Mouse (Mus musculus) liver, embryonic 15.5 days (tissue): ENCODE measurements around the gene Nmnat3. TPM values are rescaled to one million over a fixed set of nuclear protein-coding genes. Genes with fewer than 3 reads are reported as not detected.

ENCODE experiments used
- ATAC-seq: fragments of 200-750 bp; cut with Nextera tagmentation; 2 replicates; pipeline ENCODE4 v1.8.0; 2017; ENCODE audit warnings: moderate number of reproducible peaks, mild to moderate bottlenecking, moderate library complexity; ENCODE audit not compliant: insufficient read depth
- H3K27ac ChIP-seq: fragments of 300-500 bp; sonication (generic); replicated peaks from 2 replicates; pipeline ENCODE4 v1.5.1; 2015; ENCODE audit warnings: mild to moderate bottlenecking, inconsistent platforms
- H3K27me3 ChIP-seq: fragments of 300-500 bp; sonication (generic); 2 replicates; pipeline ENCODE4 v1.6.1; 2015; ENCODE audit warnings: mild to moderate bottlenecking, inconsistent platforms
- H3K36me3 ChIP-seq: fragments of 300-500 bp; sonication (generic); replicated peaks from 2 replicates; pipeline ENCODE4 v1.6.1; 2015; ENCODE audit warnings: moderate library complexity, mild to moderate bottlenecking, inconsistent platforms
- H3K4me1 ChIP-seq: fragments of 300-500 bp; sonication (generic); replicated peaks from 2 replicates; pipeline ENCODE4 v1.6.1; 2015; ENCODE audit warnings: inconsistent platforms
- H3K4me2 ChIP-seq: fragments of 300-500 bp; sonication (generic); 2 replicates; pipeline ENCODE4 v1.6.1; 2015; ENCODE audit warnings: moderate library complexity, mild to moderate bottlenecking, inconsistent platforms
- H3K4me3 ChIP-seq: fragments of 300-500 bp; sonication (generic); replicated peaks from 2 replicates; pipeline ENCODE4 v1.5.1; 2015; ENCODE audit warnings: mild to moderate bottlenecking, inconsistent platforms
- H3K9ac ChIP-seq: fragments of 300-500 bp; sonication (generic); 2 replicates; pipeline ENCODE4 v1.6.1; 2015; ENCODE audit warnings: moderate library complexity, mild to moderate bottlenecking, inconsistent platforms
- H3K9me3 ChIP-seq: fragments of 300-500 bp; sonication (generic); replicated peaks from 2 replicates; pipeline ENCODE4 v1.6.1; 2016; ENCODE audit warnings: inconsistent platforms
- WGBS: fragments of 180-500 bp; shearing (Covaris S2); methylation state at CpG from one replicate; pipeline ENCODE4 v1.1.7; 2015; ENCODE audit warnings: mixed read lengths; ENCODE audit not compliant: insufficient replicate concordance; 5-methylcytosine and 5-hydroxymethylcytosine counted together
- polyA plus RNA-seq: library from polyadenylated mRNA; unstranded; fragments of >200 nt; fragmentation: Nextera tagmentation; extraction: Ambion mirVana; gene quantifications from 2 replicates; pipeline ENCODE4 v1.2.1, GENCODE M21; 2015

Nmnat3 gene
- polyA plus RNA-seq, 1 experiment from 2014 or later = 28.6 TPM

DNA sequence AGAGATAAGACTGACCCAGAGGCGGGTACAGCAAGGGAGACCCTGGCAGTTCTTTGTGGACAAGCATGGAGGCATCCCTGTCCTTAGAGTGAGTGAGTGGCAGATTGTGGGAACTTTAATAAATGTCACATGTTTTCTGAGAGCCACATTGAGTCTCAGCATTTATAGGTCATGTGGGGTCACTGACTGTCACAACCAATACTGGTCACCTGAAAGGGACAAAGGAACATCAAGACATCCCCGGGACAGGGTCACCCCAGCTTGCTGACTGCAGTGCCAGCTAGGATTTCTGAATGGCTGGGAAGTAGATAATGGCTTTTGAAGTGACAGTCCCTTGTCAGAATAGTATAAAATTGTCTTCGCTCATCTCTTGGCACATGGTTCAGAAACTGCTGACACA, 151.9 kb downstream of the Nmnat3 start:
- 0 out of 2 replicates have a peak, but pooled peaks cover 5% of the 10 kb centered on the region for H3K4me1 ChIP-seq
- H3K36me3 ChIP-seq = no peaks in the 10 kb centered on the region
- H3K4me3 ChIP-seq = no peak overlapping the region
- WGBS = 42% methylated on average over 3 of the region's 3 CpGs
- H3K27ac ChIP-seq = no peak overlapping the region
- no peak overlapping the region for H3K9ac ChIP-seq
- H3K4me2 ChIP-seq = no peak overlapping the region
- ATAC-seq = no peak
- no peaks in the 10 kb centered on the region for H3K9me3 ChIP-seq
- no peaks in the 10 kb centered on the region for H3K27me3 ChIP-seq

DNA sequence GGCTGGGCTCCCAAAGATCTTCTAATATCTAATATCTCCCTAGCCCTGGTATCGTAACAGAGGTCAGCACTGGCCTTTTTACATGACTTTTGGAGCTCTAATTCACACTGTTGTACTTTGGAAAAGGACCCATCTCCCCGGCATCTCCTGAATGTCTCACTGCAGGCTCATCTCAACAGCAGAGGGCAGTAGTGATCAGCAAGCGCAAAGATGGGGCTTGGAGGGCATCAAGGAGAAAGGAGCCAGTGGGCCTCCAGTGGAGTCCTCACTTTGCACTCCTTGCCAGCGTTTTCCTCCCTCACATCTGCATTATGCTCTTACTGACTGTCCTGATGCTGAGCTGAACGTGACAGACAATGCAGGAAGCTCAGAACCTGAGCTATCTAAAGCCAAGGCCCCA, 155.4 kb downstream of the Nmnat3 start:
- H3K4me3 ChIP-seq = no peak overlapping the region
- no peak for ATAC-seq
- no peak overlapping the region for H3K27ac ChIP-seq
- WGBS = 24% methylated on average over 5 of the region's 5 CpGs
- H3K9me3 ChIP-seq = no peaks in the 10 kb centered on the region
- H3K9ac ChIP-seq = no peak overlapping the region
- peaks cover 9% of the 10 kb centered on the region; the same call in 1 of the 2 replicates for H3K4me1 ChIP-seq
- H3K4me2 ChIP-seq = no peak overlapping the region
- H3K27me3 ChIP-seq = no peaks in the 10 kb centered on the region
- no peaks in the 10 kb centered on the region for H3K36me3 ChIP-seq

DNA sequence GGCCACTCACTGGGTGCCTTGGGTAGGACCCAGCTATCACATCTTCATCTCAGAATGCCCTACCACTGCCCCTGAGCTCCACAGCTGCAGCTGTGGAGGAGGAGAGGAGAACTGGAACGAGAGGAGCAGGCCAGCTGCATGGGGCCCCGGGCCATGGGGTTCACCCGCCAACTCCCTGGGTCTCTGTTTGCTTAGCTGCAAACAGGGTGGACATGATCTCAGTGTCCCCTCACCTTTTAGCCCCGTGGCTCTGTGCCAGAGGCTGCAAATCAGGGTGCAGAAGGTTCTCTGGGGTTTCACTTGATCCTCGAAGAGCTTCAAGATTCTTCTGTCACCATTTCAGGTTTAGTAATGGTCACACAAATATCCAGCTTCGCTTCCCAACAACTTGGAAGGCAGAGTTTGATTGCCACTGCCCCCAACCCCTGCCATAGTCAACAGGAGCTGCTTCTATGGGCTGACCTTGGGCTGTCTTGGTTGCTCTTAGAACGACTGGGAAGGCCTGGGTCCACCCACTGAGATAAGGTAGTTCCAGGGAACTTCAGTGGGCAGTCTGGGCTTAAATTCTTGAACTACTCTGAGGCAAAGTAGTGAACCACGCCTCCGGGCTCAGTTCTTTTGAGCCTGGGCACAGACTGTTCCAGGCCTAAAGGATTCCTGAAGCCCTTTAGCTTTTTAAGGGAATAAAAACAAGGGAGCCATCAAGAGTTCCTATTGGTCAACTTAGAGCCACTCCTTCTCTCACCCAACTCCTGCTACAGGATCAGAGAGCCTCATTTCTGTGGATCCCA, 158.3 kb downstream of the Nmnat3 start:
- H3K9me3 ChIP-seq = no peaks in the 10 kb centered on the region
- H3K4me3 ChIP-seq = no peak overlapping the region
- no peak for ATAC-seq
- H3K36me3 ChIP-seq = no peaks in the 10 kb centered on the region
- H3K27me3 ChIP-seq = no peaks in the 10 kb centered on the region
- no peak overlapping the region for H3K4me2 ChIP-seq
- H3K27ac ChIP-seq = 0 out of 2 replicates have a peak overlapping the region, but pooled peaks have one; percentile 33
- WGBS = 49% methylated on average over 9 of the region's 9 CpGs
- no peak overlapping the region for H3K9ac ChIP-seq
- H3K4me1 ChIP-seq = peaks cover 9% of the 10 kb centered on the region; the same call in 1 of the 2 replicates

DNA sequence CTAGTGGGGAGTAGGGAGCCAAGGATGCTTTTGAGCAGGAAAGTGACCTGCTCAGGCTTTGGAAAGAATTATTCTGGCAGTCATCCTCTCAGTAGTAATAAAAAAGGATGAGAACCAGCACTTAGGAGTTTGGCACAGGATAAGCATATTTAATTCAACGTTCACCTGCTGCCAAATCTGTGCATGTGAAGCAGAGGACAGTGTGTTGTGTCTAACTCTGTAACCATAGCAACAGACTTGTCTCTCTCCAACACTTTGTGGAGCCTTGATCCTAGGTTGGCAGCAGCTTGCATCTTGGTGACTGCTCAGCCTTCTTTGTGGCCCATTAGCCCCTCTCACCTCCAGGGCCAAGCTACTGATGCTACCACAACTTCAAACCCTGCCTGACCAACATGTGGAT, 163.7 kb downstream of the Nmnat3 start:
- ATAC-seq = no peak
- Histone ChIP-seq H3K4me3 (no peak overlapping the region), H3K36me3 (no peaks in the 10 kb centered on the region), H3K4me2 (no peak overlapping the region), H3K27me3 (no peaks in the 10 kb centered on the region), H3K9ac (no peak overlapping the region), H3K4me1 (no peaks in the 10 kb centered on the region), H3K27ac (no peak overlapping the region), H3K9me3 (no peaks in the 10 kb centered on the region)
- WGBS = 62% methylated on average over 1 of the region's 1 CpGs

DNA sequence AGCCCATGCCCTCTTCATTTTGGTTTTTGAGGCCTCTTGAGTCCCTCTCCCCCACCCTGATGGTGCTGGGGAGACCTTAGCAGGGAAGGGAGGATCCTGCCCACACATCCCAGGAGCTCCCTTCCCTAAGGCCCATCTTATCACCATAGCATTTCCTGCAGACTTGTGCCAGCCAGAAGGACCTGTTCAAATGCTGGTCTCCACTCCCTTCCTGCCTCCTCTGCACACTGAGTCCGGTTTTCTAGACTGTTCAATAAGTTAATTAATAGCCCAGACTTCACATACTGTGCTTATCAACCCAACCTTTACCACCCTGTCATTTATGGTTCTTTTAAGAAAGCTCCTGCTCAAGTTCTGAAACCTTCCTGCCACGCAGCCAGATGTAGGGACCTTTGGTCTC, 179.5 kb downstream of the Nmnat3 start:
- Histone ChIP-seq H3K36me3 (no peaks in the 10 kb centered on the region), H3K27ac (no peak overlapping the region), H3K4me1 (no peaks in the 10 kb centered on the region), H3K27me3 (no peaks in the 10 kb centered on the region), H3K9me3 (no peaks in the 10 kb centered on the region), H3K4me3 (no peak overlapping the region), H3K4me2 (no peak overlapping the region), H3K9ac (no peak overlapping the region)
- 33% methylated on average over 2 of the region's 2 CpGs for WGBS
- ATAC-seq = no peak

Other genes starting within 250 kb of the Nmnat3 start
- 38.6 and 39.9 TPM in 2 replicates for gene Rbp1, start 135.5 kb downstream of the Nmnat3 start, polyA plus RNA-seq
- 14.6 and 36.4 TPM in 2 replicates for gene Rbp2, start 198.7 kb downstream of the Nmnat3 start, polyA plus RNA-seq